Mouse (Mus musculus): ENCODE measurements around the gene Clec4f. TPM values are rescaled to one million over a fixed set of nuclear protein-coding genes. Genes with fewer than 3 reads are reported as not detected.

The Clec4f gene
- 0.46 and 0.70 TPM in 2 replicates for polyA plus RNA-seq (2014; fragmentation: Nextera tagmentation; extraction: Ambion mirVana)

- H3K36me3 ChIP-seq (ENCODE audit: control insufficient read depth, insufficient read depth, low read length) = no peaks in the 10 kb centered on the region
- H3K27me3 ChIP-seq (ENCODE audit: control insufficient read depth, insufficient read depth, low read length) = no peaks in the 10 kb centered on the region
- H3K4me2 ChIP-seq (ENCODE audit: low read length) = no peak within 1 kb of the TSS
- H3K4me1 ChIP-seq (ENCODE audit: control insufficient read depth in 2 of 2, insufficient read depth in 2 of 2, low read length in 2 of 2) = no peaks in the 10 kb centered on the region
- H3K4me3 ChIP-seq (ENCODE audit: control insufficient read depth in 1 of 2, insufficient read depth in 1 of 2, low read depth in 1 of 2, low read length in 2 of 2) = no peak within 1 kb of the TSS
- no peaks in the 10 kb centered on the region for H3K9me3 ChIP-seq (ENCODE audit: control insufficient read depth, low read length)
- no peak within 1 kb of the TSS for H3K27ac ChIP-seq (replicated peaks in 1 of 2; ENCODE audit: control insufficient read depth in 1 of 2, insufficient read depth in 1 of 2, low read depth in 2 of 2, low read length in 2 of 2)
- no peak within 1 kb of the TSS for H3K9ac ChIP-seq (ENCODE audit: low read length)
- ATAC-seq (ENCODE audit: insufficient number of reproducible peaks, insufficient read depth, low FRiP score, low read depth) = no peak
- 96% methylated on average over 2 of the region's 2 CpGs for WGBS
These were observed at the start of gene Clec4f for GRCm38 (mm10) chr6:83656087-83656486. Gene Clec4f, minus strand, starts transcription at chr6:83656187.

DNA sequence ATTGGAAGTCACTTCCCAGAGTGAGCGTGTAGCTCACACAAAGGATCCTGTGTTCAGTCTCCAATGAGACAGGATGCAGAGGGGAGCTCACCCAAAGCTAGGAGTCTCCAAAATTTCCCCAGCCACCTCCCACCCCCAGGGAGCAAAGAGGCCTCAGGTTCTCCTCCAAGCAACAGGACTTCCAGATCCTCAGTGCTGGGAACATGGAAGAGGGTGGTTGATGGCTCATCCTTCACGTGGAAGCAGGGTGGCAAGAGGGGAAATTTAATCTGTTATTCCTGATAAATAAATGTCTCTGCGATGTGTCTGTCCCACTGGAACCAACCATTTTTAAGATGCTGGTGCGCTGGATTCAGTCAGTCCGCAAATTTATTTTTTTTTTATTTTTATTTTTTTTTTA, 48.7 kb upstream of the Clec4f start:
- 19% methylated on average over 5 of the region's 5 CpGs for WGBS
- ATAC-seq (ENCODE audit: insufficient number of reproducible peaks, insufficient read depth, low FRiP score, low read depth) = no peak
- Histone ChIP-seq H3K4me2 (ENCODE audit: low read length) (no peak overlapping the region), H3K36me3 (ENCODE audit: control insufficient read depth, insufficient read depth, low read length) (no peaks in the 10 kb centered on the region), H3K9me3 (ENCODE audit: control insufficient read depth, low read length) (no peaks in the 10 kb centered on the region), H3K4me1 (ENCODE audit: control insufficient read depth in 2 of 2, insufficient read depth in 2 of 2, low read length in 2 of 2) (0 out of 4 replicates have a peak, but pooled peaks cover 0 to 4% of the 10 kb centered on the region in 2 experiments), H3K27ac (replicated peaks in 1 of 2; ENCODE audit: control insufficient read depth in 1 of 2, insufficient read depth in 1 of 2, low read depth in 2 of 2, low read length in 2 of 2) (no peak overlapping the region), H3K9ac (ENCODE audit: low read length) (no peak overlapping the region), H3K27me3 (ENCODE audit: control insufficient read depth, insufficient read depth, low read length) (peaks cover 96% of the 10 kb centered on the region), H3K4me3 (ENCODE audit: control insufficient read depth in 1 of 2, insufficient read depth in 1 of 2, low read depth in 1 of 2, low read length in 2 of 2) (no peak overlapping the region)

GRCm38 (mm10) chr6:83704294-83704693, 48.3 kb upstream of the Clec4f start:
- Histone ChIP-seq H3K27me3 (ENCODE audit: control insufficient read depth, insufficient read depth, low read length) (peaks cover 96% of the 10 kb centered on the region), H3K27ac (replicated peaks in 1 of 2; ENCODE audit: control insufficient read depth in 1 of 2, insufficient read depth in 1 of 2, low read depth in 2 of 2, low read length in 2 of 2) (no peak overlapping the region), H3K36me3 (ENCODE audit: control insufficient read depth, insufficient read depth, low read length) (no peaks in the 10 kb centered on the region), H3K9me3 (ENCODE audit: control insufficient read depth, low read length) (no peaks in the 10 kb centered on the region), H3K4me1 (ENCODE audit: control insufficient read depth in 2 of 2, insufficient read depth in 2 of 2, low read length in 2 of 2) (0 out of 4 replicates have a peak, but pooled peaks cover 0 to 4% of the 10 kb centered on the region in 2 experiments), H3K9ac (ENCODE audit: low read length) (no peak overlapping the region), H3K4me2 (ENCODE audit: low read length) (no peak overlapping the region), H3K4me3 (ENCODE audit: control insufficient read depth in 1 of 2, insufficient read depth in 1 of 2, low read depth in 1 of 2, low read length in 2 of 2) (no peak overlapping the region)
- WGBS = 11% methylated on average over 1 of the region's 1 CpGs
- ATAC-seq (ENCODE audit: insufficient number of reproducible peaks, insufficient read depth, low FRiP score, low read depth) = no peak

DNA sequence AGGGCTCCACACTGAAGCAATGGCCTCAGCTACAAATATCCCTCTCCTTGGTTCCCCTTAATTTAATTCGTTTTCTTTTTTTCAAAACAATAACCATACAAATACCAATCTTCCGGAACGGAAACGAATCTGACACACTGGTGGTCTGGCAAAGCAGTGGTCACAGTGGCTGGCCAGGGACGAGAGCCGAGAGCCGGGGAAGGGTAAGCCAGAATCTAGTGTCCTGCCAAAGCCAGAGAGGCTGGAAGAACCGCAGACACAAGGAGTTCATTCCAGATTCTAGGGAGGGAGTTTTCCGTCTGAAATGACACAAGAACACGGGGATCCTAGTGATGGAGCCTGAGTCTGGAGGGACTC, 47.7 kb upstream of the Clec4f start:
- H3K27ac ChIP-seq (replicated peaks in 1 of 2; ENCODE audit: control insufficient read depth in 1 of 2, insufficient read depth in 1 of 2, low read depth in 2 of 2, low read length in 2 of 2) = no peak overlapping the region
- no peaks in the 10 kb centered on the region for H3K36me3 ChIP-seq (ENCODE audit: control insufficient read depth, insufficient read depth, low read length)
- H3K27me3 ChIP-seq (ENCODE audit: control insufficient read depth, insufficient read depth, low read length) = peaks cover 96% of the 10 kb centered on the region
- 0 out of 4 replicates have a peak, but pooled peaks cover 0 to 4% of the 10 kb centered on the region in 2 experiments for H3K4me1 ChIP-seq (ENCODE audit: control insufficient read depth in 2 of 2, insufficient read depth in 2 of 2, low read length in 2 of 2)
- no peak overlapping the region for H3K9ac ChIP-seq (ENCODE audit: low read length)
- H3K4me3 ChIP-seq (ENCODE audit: control insufficient read depth in 1 of 2, insufficient read depth in 1 of 2, low read depth in 1 of 2, low read length in 2 of 2) = no peak overlapping the region
- no peak for ATAC-seq (ENCODE audit: insufficient number of reproducible peaks, insufficient read depth, low FRiP score, low read depth)
- WGBS = 1% methylated on average over 10 of the region's 10 CpGs
- H3K4me2 ChIP-seq (ENCODE audit: low read length) = no peak overlapping the region
- no peaks in the 10 kb centered on the region for H3K9me3 ChIP-seq (ENCODE audit: control insufficient read depth, low read length)

DNA sequence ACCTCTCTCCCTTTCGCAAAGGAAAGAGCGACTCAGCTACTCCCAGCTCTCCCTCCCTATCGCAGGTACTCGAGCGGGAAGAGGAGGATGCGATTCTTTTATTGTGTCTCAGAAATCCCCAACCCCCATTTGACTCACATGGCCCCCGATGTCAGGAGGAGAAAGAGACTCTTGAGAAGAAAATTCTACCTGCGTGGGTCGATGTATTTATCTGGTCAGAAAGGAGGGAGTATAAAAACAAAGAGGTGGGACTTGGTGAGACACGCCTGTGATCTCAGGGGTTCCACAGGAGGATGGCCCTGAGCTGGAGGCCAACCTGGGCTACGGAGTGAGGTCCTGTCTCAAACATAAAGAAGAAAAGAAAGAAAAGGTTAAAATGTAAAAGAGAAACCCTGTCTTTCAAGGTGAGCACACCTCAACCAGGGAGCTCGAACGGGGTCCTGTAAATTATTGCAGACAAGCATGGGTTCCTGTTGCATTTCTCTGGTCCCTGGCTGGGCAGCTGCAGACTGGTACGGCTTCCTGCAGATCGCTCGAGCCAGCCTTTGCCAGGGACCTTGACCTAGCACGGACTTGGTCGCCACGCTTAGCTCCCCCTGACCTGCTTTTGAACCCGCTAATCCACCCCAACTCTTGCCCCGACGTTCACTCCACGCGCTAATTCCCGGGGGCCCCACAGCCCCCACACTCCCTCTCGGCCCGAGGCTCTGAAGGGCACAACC, 47.2 kb upstream of the Clec4f start:
- ATAC-seq (ENCODE audit: insufficient number of reproducible peaks, insufficient read depth, low FRiP score, low read depth) = no peak
- no peak overlapping the region for H3K4me3 ChIP-seq (ENCODE audit: control insufficient read depth in 1 of 2, insufficient read depth in 1 of 2, low read depth in 1 of 2, low read length in 2 of 2)
- no peak overlapping the region for H3K9ac ChIP-seq (ENCODE audit: low read length)
- H3K4me2 ChIP-seq (ENCODE audit: low read length) = no peak overlapping the region
- H3K36me3 ChIP-seq (ENCODE audit: control insufficient read depth, insufficient read depth, low read length) = no peaks in the 10 kb centered on the region
- H3K27me3 ChIP-seq (ENCODE audit: control insufficient read depth, insufficient read depth, low read length) = peaks cover 96% of the 10 kb centered on the region
- under 1% methylated on average over 27 of the region's 27 CpGs for WGBS
- 0 out of 4 replicates have a peak, but pooled peaks cover 0 to 4% of the 10 kb centered on the region in 2 experiments for H3K4me1 ChIP-seq (ENCODE audit: control insufficient read depth in 2 of 2, insufficient read depth in 2 of 2, low read length in 2 of 2)
- no peaks in the 10 kb centered on the region for H3K9me3 ChIP-seq (ENCODE audit: control insufficient read depth, low read length)
- no peak overlapping the region for H3K27ac ChIP-seq (replicated peaks in 1 of 2; ENCODE audit: control insufficient read depth in 1 of 2, insufficient read depth in 1 of 2, low read depth in 2 of 2, low read length in 2 of 2)

DNA sequence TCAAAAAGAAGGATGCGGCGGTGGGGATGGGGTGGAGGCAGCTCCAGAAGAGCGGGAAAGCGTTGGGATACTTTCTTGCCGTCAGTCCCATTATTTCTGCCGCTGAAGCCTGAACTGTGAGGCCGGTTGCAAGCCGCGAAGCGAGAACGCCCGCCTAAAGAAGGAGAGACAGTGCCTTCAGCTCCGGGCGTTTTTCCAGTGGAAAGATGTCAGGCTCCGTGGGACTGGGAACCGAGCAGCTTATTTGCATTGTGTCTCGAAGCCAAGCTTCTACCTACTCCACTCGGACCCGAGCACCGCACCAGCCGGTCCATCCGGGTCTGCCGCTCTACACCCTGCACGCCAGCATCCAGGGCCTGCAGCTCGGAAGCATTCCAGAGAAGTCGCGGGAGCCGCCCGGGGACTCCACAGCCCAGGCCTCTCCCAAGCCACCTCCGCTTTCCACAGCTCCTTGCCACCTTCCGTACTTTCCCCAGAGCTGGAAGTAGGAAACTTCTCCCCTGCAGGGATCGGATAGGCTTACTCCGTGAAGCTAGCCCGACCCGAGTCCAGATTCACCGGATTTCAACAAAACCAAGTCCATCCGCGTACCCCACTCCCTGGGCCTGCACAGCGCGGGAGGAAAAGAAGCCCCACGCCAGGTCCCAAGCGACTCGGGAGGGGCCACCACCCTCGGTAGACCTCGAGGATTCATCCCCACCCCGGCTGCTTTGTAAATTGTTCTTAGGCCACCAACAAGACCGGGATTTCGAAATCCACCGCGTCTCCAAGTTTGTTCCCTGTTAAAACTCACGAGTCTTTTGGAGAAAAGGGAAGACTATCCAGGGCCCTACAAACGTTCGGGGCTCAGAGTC, 46.4 kb upstream of the Clec4f start:
- Histone ChIP-seq H3K4me3 (ENCODE audit: control insufficient read depth in 1 of 2, insufficient read depth in 1 of 2, low read depth in 1 of 2, low read length in 2 of 2) (no peak overlapping the region), H3K4me2 (ENCODE audit: low read length) (peak overlapping the region; percentile 25; the same call in 1 of the 2 replicates), H3K27ac (replicated peaks in 1 of 2; ENCODE audit: control insufficient read depth in 1 of 2, insufficient read depth in 1 of 2, low read depth in 2 of 2, low read length in 2 of 2) (no peak overlapping the region), H3K9ac (ENCODE audit: low read length) (no peak overlapping the region), H3K4me1 (ENCODE audit: control insufficient read depth in 2 of 2, insufficient read depth in 2 of 2, low read length in 2 of 2) (0 out of 4 replicates have a peak, but pooled peaks cover 0 to 4% of the 10 kb centered on the region in 2 experiments), H3K9me3 (ENCODE audit: control insufficient read depth, low read length) (no peaks in the 10 kb centered on the region), H3K27me3 (ENCODE audit: control insufficient read depth, insufficient read depth, low read length) (peaks cover 96% of the 10 kb centered on the region), H3K36me3 (ENCODE audit: control insufficient read depth, insufficient read depth, low read length) (no peaks in the 10 kb centered on the region)
- no peak for ATAC-seq (ENCODE audit: insufficient number of reproducible peaks, insufficient read depth, low FRiP score, low read depth)
- WGBS = under 1% methylated on average over 53 of the region's 53 CpGs

GRCm38 (mm10) chr6:83701001-83701400, 45.0 kb upstream of the Clec4f start:
- no peak overlapping the region for H3K4me3 ChIP-seq (ENCODE audit: control insufficient read depth in 1 of 2, insufficient read depth in 1 of 2, low read depth in 1 of 2, low read length in 2 of 2)
- H3K4me1 ChIP-seq (ENCODE audit: control insufficient read depth in 2 of 2, insufficient read depth in 2 of 2, low read length in 2 of 2) = 0 out of 4 replicates have a peak, but pooled peaks cover 0 to 4% of the 10 kb centered on the region in 2 experiments
- ATAC-seq (ENCODE audit: insufficient number of reproducible peaks, insufficient read depth, low FRiP score, low read depth) = no peak
- no peaks in the 10 kb centered on the region for H3K36me3 ChIP-seq (ENCODE audit: control insufficient read depth, insufficient read depth, low read length)
- no peaks in the 10 kb centered on the region for H3K9me3 ChIP-seq (ENCODE audit: control insufficient read depth, low read length)
- H3K9ac ChIP-seq (ENCODE audit: low read length) = no peak overlapping the region
- under 1% methylated on average over 11 of the region's 11 CpGs for WGBS
- H3K27me3 ChIP-seq (ENCODE audit: control insufficient read depth, insufficient read depth, low read length) = peaks cover 96% of the 10 kb centered on the region
- H3K27ac ChIP-seq (replicated peaks in 1 of 2; ENCODE audit: control insufficient read depth in 1 of 2, insufficient read depth in 1 of 2, low read depth in 2 of 2, low read length in 2 of 2) = no peak overlapping the region
- no peak overlapping the region for H3K4me2 ChIP-seq (ENCODE audit: low read length)
